Mouse (Mus musculus): ENCODE measurements at regions not wholly inside any gene's neighbourhood (a gene's known extent, or its start where the extent isn't known, plus 50 kb on each side); places are given as distances from the start of the nearest gene placed in this dataset.

DNA sequence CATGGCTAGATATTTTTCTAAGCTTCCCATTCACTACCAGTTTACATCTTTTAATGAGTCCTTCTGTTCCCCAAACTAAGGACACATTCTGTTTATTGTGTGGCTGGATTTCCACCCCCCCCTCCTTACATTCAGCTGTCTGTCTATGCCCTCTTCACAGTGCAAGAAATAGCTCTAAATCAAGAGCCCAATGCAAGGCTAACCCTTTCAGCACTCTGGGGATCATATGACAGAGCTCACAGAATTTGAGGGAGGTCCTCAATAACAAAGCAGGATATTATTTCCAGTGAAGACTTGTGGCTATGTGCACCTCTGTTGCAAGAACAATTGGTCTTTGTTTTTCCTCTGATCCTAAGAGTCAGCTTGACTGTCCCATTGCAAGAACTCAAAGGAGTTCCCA is 874.1 kb upstream of the Gje1 start:
- DNase-seq (ENCODE audit: inconsistent ontology term) = peak; percentile 15

DNA sequence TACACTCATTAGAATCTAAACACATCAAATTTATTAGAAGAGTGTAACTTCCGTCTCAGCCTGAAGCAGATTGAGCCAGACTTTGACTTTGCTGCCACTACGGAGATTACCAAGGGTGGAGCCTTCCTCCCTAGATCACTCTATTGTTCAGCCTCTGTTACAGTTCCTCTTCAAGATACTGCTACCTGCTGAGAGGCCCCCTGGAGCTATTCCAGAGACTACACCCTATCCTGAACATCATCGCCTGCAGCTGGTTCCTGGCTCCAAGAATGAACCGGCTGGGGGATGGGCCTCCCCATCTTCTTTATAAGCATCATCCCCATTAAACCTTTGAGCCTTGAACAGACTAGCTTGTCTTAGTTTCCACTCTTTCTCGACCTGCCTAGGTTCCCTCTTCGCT is 868.1 kb upstream of the Gje1 start:
- DNase-seq (ENCODE audit: inconsistent ontology term) = no peak

DNA sequence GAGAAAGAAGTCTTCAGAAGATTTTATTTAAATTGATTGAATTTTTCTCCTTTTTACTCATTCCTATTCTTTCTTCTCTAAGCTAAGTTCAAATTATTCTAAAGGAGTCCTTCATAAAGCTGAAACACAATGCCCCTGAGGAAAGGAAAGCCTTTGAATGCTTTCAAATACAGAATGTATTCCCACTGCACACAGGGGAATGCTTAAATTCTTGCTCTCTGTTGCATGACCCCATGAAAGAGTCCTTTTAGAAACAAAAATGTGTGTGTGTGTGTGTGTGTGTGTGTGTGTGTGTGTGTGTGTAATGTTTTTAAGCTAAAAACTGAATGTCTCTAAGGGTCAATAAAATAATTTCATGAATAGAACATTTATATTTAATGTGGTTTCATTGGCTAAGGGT is 846.1 kb upstream of the Gje1 start:
- peak; percentile 20 for DNase-seq (ENCODE audit: inconsistent ontology term)

- DNase-seq (ENCODE audit: inconsistent ontology term) = no peak
Observed at GRCm38 (mm10) chr10:15553407-15554064, 835.5 kb upstream of the Gje1 start.

- peak; percentile 53 for DNase-seq (ENCODE audit: inconsistent ontology term)
Observed at GRCm38 (mm10) chr10:15541797-15542350, 823.9 kb upstream of the Gje1 start.

- DNase-seq (ENCODE audit: inconsistent ontology term) = no peak
Observed at GRCm38 (mm10) chr10:15540780-15541426, 822.9 kb upstream of the Gje1 start.

GRCm38 (mm10) chr10:15536053-15536452 is 818.0 kb upstream of the Gje1 start:
- no peak for DNase-seq (ENCODE audit: inconsistent ontology term)

- DNase-seq (ENCODE audit: inconsistent ontology term) = no peak
Observed at GRCm38 (mm10) chr10:15487367-15487766, 769.4 kb upstream of the Gje1 start.

DNA sequence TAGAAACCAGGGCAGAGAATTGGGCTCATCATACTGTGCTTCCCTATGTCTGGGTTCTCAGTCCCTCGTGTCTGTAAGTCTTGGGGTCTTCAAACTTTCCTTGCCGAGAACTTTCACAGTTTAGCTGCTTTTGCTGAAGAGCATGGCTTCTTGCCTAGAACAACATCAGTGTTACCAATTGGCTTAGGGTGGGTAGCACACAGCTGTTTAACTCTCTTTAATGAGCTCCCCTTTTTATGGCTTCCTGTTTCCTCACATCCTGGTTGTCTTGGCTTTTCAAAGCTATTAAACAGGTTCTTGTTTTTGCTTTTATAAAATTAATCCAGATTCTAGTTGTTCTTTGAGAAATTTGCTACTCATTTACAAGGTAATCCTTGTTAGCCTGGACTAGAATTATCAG is 725.3 kb upstream of the Gje1 start:
- no peak for DNase-seq (ENCODE audit: inconsistent ontology term)

DNA sequence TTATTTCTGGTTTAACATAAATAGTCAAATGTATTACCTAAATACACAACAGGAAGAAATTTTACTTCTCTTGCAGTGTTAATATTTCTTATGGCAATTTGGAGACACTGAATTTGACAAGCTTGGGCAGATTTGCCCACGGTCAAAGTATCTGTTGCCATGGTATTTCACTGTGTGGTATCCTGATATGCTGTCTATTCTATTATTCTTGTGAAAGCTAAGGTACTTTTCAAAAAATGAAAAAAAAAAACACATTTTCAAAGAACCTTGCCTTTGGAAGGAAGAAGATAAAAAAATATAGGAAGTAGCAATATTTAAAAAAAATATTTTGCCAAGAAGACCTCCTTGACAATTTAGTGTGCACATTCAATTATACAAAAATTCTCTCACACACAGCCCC is 723.2 kb upstream of the Gje1 start:
- DNase-seq (ENCODE audit: inconsistent ontology term) = no peak

- no peak for DNase-seq (ENCODE audit: inconsistent ontology term)
Observed at GRCm38 (mm10) chr10:15426746-15427145, 708.7 kb upstream of the Gje1 start.

GRCm38 (mm10) chr10:15406211-15406610 is 688.2 kb upstream of the Gje1 start:
- no peak for DNase-seq (ENCODE audit: inconsistent ontology term)

DNA sequence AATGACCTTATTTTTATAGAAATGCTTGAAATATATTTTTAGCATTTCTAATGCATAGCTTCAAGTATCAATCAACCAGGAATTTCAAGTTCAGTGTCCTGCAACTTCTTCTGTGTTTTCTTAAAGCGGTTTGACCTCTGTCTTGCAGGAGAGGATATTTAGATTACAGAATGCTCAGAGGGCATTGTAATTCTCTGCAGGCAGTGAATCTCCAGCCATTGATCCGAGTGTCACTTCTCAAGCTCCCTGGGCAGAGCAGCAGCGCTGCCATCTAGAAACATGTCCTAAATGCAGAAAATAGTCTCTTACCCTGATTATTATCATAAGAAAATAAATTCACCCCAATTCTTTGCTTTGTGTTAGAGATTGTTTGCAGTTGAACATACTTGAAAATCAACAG is 687.7 kb upstream of the Gje1 start:
- no peak for DNase-seq (ENCODE audit: inconsistent ontology term)

DNA sequence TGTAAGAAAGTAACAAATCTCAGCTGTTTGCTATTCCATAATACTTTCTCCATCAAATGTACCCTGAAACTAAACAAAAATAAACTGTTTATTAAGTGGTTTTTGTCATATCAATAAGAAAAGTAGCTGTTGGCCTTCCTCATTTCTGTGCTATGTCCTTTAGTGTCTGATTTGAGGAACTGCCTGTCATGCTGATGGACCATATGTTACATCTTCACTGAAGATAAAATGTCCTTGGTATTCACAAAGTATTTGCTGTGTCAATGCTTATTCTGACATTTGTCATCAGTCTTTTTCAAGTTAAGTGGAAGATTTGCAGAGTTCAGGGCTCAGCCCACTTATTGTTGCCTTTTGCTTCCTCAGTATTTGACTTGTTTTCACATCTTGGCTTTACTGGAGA is 682.0 kb upstream of the Gje1 start:
- no peak for DNase-seq (ENCODE audit: inconsistent ontology term)

DNA sequence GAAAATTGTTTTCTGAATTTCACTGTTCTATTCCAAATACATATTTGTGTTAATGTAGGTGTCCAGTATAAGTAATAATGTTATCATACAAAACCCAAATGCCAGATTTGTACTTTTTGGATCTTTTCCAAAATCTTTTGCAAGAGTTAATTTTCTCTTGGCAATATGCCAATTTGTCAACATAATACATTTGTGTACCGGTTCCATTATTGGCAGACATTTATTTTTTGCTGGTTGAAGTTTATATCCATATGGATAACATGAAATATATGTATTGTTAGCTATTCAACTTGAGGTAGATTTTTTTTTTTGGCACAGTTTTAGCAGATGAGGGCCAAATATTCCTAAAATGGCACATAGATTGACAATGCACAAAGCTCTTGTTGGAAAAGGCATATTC is 679.1 kb upstream of the Gje1 start:
- peak; percentile 5 for DNase-seq (ENCODE audit: inconsistent ontology term)

- DNase-seq (ENCODE audit: inconsistent ontology term) = no peak
Observed at GRCm38 (mm10) chr10:15395295-15395694, 677.3 kb upstream of the Gje1 start.

- DNase-seq (ENCODE audit: inconsistent ontology term) = peak; percentile 90
Observed at GRCm38 (mm10) chr10:15392027-15392816, 674.2 kb upstream of the Gje1 start.

GRCm38 (mm10) chr10:15373571-15373970 is 655.6 kb upstream of the Gje1 start:
- no peak for DNase-seq (ENCODE audit: inconsistent ontology term)

Measured in Muller cell, postnatal 12 days (primary cell).